Mouse (Mus musculus) 3T3-L1 (cell line): ENCODE measurements around the gene Gm3183.
"Not testable (repeated sequence)": the region's sequence is repeated elsewhere in the genome, so short reads cannot be mapped to it uniquely, and the experiment has no call there.

Experiments
- DNase-seq: peaks from one replicate; pipeline ENCODE4 v3.0.0-alpha.2; 2015; ENCODE audit warnings: low read depth, low spot score

The Gm3183 gene

DNA sequence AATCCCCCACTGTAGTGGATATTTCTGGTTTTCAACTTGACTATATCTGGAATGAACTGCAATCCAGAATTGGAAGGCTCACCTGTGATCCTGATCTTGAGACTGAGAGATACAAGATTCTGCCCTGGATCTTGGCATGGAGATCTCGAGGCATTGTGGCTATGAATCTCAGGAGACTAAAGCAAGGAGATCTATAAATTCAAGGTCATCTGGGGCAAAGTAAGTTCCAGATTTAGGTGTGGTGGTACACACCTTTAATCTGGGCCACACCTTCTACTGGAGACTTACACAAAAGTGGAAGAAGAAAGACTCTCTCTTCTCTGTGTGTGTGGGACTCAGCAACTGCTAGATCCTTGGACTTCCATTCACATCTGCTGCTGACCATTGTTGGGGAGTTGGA lies at the start of gene Gm3183:
TSS of gene Gm3183 (plus strand) at position 301 of the 400 bp plus-strand sequence.
- not testable (repeated sequence) for DNase-seq
